Mouse (Mus musculus): ENCODE data around the gene Capsl. TPM values are rescaled to one million over a fixed set of nuclear protein-coding genes. Genes with fewer than 3 reads are reported as not detected.

Capsl gene
- polyA plus RNA-seq, 1 experiment from 2014 or later: 10.9 TPM

GRCm38 (mm10) chr15:9472167-9472566, 36.3 kb downstream of the Capsl start:
- ATAC-seq (ENCODE audit: insufficient read depth, low FRiP score, low read depth): no peak
- Histone ChIP-seq H3K4me2 (no peak overlapping the region), H3K36me3 (no peaks in the 10 kb centered on the region), H3K4me1 (no peaks in the 10 kb centered on the region), H3K27ac (no peak overlapping the region), H3K9me3 (no peaks in the 10 kb centered on the region), H3K9ac (no peak overlapping the region), H3K4me3 (replicated peaks) (no peak overlapping the region), H3K27me3 (replicated peaks) (no peaks in the 10 kb centered on the region)
- WGBS: 26% methylated on average over 3 of the region's 3 CpGs

GRCm38 (mm10) chr15:9472618-9473017, 36.8 kb downstream of the Capsl start:
- H3K4me1 ChIP-seq: no peaks in the 10 kb centered on the region
- H3K4me2 ChIP-seq: no peak overlapping the region
- H3K36me3 ChIP-seq: no peaks in the 10 kb centered on the region
- WGBS: 40% methylated on average over 3 of the region's 3 CpGs
- H3K9ac ChIP-seq: no peak overlapping the region
- no peak overlapping the region for H3K27ac ChIP-seq
- no peaks in the 10 kb centered on the region for H3K9me3 ChIP-seq
- ATAC-seq (ENCODE audit: insufficient read depth, low FRiP score, low read depth): peak; percentile 82
- H3K27me3 ChIP-seq (replicated peaks): no peaks in the 10 kb centered on the region
- H3K4me3 ChIP-seq (replicated peaks): no peak overlapping the region

DNA sequence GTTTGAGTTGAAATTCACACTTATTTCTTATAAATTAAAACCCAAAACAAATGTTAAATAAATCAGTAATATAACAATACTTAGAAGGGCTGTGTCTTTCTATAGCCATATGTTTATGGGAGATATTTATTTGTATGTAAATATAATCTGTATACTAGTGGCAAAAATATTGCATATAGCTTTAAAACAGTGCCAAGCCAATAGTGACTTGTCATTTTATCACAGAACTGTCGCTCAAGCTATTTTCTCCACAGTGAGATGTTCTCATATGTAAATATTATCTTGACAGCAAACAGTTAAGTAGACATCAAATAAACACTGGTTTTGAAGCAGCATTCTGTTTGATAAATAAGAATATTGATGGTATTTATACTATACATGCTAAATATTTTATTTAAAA, 37.4 kb downstream of the Capsl start:
- H3K9me3 ChIP-seq: no peaks in the 10 kb centered on the region
- H3K4me2 ChIP-seq: no peak overlapping the region
- H3K4me1 ChIP-seq: no peaks in the 10 kb centered on the region
- no peak for ATAC-seq (ENCODE audit: insufficient read depth, low FRiP score, low read depth)
- H3K9ac ChIP-seq: no peak overlapping the region
- no peaks in the 10 kb centered on the region for H3K27me3 ChIP-seq (replicated peaks)
- 74% methylated on average over 1 of the region's 1 CpGs for WGBS
- H3K27ac ChIP-seq: no peak overlapping the region
- no peak overlapping the region for H3K4me3 ChIP-seq (replicated peaks)
- H3K36me3 ChIP-seq: no peaks in the 10 kb centered on the region

DNA sequence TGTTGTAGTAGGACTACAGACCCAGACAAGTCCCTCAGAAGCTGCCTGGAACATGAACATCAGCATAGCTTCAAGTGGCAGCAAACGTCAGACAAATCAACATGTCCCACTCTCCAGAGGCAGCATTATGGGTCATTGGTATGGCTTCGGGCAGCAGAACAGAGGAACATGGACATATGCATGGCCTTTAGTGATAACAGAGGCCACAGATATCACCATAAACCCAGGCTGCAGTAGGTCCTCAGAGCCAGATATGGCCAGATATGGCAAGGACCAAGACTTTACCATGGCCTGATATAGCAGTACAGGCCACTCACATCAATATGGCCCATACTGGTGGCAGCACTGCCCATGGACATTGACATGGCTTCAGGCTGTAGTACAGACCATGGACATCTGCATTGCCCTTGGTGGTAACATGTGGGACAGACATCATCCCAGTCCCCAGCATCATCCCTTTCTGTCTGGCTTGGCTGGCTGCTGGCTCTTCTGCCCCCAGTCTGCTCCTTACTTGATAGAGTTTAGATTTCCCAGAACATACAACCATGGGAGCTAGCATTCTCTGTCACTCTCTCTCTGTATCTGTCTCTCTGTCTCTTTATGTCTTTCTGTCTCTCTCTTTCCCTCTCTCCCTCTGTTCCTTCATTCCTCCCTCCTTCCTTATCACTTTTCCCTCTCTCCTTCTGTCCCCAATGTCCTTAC, 53.7 kb downstream of the Capsl start:
- Histone ChIP-seq H3K27me3 (replicated peaks) (no peaks in the 10 kb centered on the region), H3K9me3 (no peaks in the 10 kb centered on the region), H3K9ac (no peak overlapping the region), H3K4me3 (replicated peaks) (no peak overlapping the region), H3K4me1 (no peaks in the 10 kb centered on the region), H3K36me3 (no peaks in the 10 kb centered on the region), H3K4me2 (no peak overlapping the region), H3K27ac (no peak overlapping the region)
- ATAC-seq (ENCODE audit: insufficient read depth, low FRiP score, low read depth): peak; percentile 85
- WGBS: 98% methylated on average over 2 of the region's 2 CpGs

- no peak overlapping the region for H3K4me2 ChIP-seq
- WGBS: 53% methylated on average over 3 of the region's 3 CpGs
Observed at GRCm38 (mm10) chr15:9492077-9492476, 56.2 kb downstream of the Capsl start.

More at GRCm38 (mm10) chr15:9492077-9492476, 56.2 kb downstream of the Capsl start:
- Histone ChIP-seq H3K9ac (no peak overlapping the region), H3K36me3 (no peaks in the 10 kb centered on the region), H3K27me3 (replicated peaks) (no peaks in the 10 kb centered on the region), H3K27ac (no peak overlapping the region), H3K9me3 (no peaks in the 10 kb centered on the region), H3K4me3 (replicated peaks) (no peak overlapping the region), H3K4me1 (no peaks in the 10 kb centered on the region)
- no peak for ATAC-seq (ENCODE audit: insufficient read depth, low FRiP score, low read depth)

Other genes with a start within 250 kb of the Capsl start
- 0.15 TPM in 1 of 2 replicates, not detected in the other for gene Ugt3a1, start 159.1 kb upstream of the Capsl start, polyA plus RNA-seq (2015; fragmentation: Nextera tagmentation; extraction: Ambion mirVana)
- not detected in 2 replicates for gene Ugt3a2, start 100.5 kb upstream of the Capsl start, polyA plus RNA-seq (2015; fragmentation: Nextera tagmentation; extraction: Ambion mirVana)
- 0.85 and 1.2 TPM in 2 replicates for gene Il7r, start 94.1 kb downstream of the Capsl start, polyA plus RNA-seq (2015; fragmentation: Nextera tagmentation; extraction: Ambion mirVana)

Measured in stomach, embryonic 15.5 days (tissue).